Mouse (Mus musculus): ENCODE data around the gene Ttyh1.

GRCm38 (mm10) chr7:4103411-4103810, 15.8 kb upstream of the Ttyh1 start:
- TF ChIP-seq CTCF (IDR thresholded peaks at IDR 0.05; ENCODE audit: low read depth) (peak; percentile 60), EP300 (IDR thresholded peaks at IDR 0.05; ENCODE audit: low read depth) (no peak)

Measured in heart, postnatal 0 days (tissue).